Mouse (Mus musculus): ENCODE measurements around the gene Fermt1. TPM values are rescaled to one million over a fixed set of nuclear protein-coding genes. Genes with fewer than 3 reads are reported as not detected.

Fermt1 gene
- polyA plus RNA-seq, 1 experiment from 2014 or later, result 69.7 TPM

DNA sequence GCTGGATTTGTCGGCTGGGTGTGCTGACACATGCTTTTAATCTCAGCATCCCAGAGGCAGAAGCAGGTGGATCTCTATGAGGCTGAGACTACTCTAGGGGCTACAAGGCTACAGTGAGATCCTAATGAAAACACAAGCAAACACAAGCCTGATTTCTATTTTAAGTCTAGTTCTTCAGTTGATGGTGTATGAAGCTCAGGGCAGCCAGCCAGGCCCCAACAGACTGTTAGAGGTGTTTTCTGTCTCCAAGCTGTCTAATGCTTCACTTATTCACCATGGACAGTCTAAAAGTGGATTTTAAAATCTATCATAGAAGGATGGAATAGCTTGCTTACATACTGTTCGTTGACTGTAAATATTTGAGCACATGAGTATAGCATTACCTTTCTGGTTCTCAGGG, 84.2 kb downstream of the Fermt1 start:
- ATAC-seq, result no peak
- no peaks in the 10 kb centered on the region for H3K4me1 ChIP-seq (replicated peaks; ENCODE audit: control insufficient read depth, insufficient read depth, low read length)

DNA sequence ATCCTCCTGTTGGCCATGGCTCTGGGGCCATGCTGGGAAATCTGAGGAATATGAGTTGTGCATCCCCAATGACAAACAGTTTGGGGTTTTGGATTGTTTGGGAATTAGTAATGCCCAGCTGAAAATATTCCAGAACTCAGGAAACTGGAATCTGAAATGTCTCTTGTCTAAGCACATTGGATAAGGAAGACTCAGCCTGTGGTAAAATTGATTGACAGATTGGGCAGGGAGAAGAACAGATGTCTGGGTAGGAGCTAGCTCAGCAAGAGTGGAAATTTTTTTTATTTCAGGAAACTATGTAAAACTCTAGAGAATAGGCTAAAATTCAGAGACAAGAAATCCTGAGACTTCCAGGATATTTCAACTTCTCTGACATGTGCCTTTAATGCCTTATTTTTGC, 85.3 kb downstream of the Fermt1 start:
- H3K27ac ChIP-seq (ENCODE audit: low read depth, low read length), result no peak overlapping the region
- no peak overlapping the region for H3K4me2 ChIP-seq (replicated peaks; ENCODE audit: low read depth)
- no peak for ATAC-seq
- peaks cover 17% of the 10 kb centered on the region; the same call in 1 of the 2 replicates for H3K36me3 ChIP-seq (ENCODE audit: control insufficient read depth, insufficient read depth)
- no peaks in the 10 kb centered on the region for H3K4me1 ChIP-seq (replicated peaks; ENCODE audit: control insufficient read depth, insufficient read depth, low read length)
- H3K27me3 ChIP-seq (replicated peaks; ENCODE audit: control insufficient read depth, insufficient read depth, low read length), result no peaks in the 10 kb centered on the region
- no peak overlapping the region for H3K4me3 ChIP-seq (ENCODE audit: low read depth, low read length)
- H3K9me3 ChIP-seq (ENCODE audit: control insufficient read depth), result no peaks in the 10 kb centered on the region
- H3K9ac ChIP-seq (ENCODE audit: low read depth, low read length), result no peak overlapping the region
- no peak for TF ChIP-seq CTCF (IDR thresholded peaks at IDR 0.05; ENCODE audit: low read depth)

More for the DNA sequence above, 84.2 kb downstream of the Fermt1 start:
- no peak overlapping the region for H3K9ac ChIP-seq (ENCODE audit: low read depth, low read length)
- 80% methylated on average over 2 of the region's 2 CpGs for WGBS
- H3K4me2 ChIP-seq (replicated peaks; ENCODE audit: low read depth), result no peak overlapping the region
- H3K9me3 ChIP-seq (ENCODE audit: control insufficient read depth), result no peaks in the 10 kb centered on the region
- no peak overlapping the region for H3K4me3 ChIP-seq (ENCODE audit: low read depth, low read length)
- no peaks in the 10 kb centered on the region for H3K27me3 ChIP-seq (replicated peaks; ENCODE audit: control insufficient read depth, insufficient read depth, low read length)
- no peak overlapping the region for H3K27ac ChIP-seq (ENCODE audit: low read depth, low read length)
- H3K36me3 ChIP-seq (ENCODE audit: control insufficient read depth, insufficient read depth), result peaks cover 22% of the 10 kb centered on the region; the same call in 1 of the 2 replicates
- TF ChIP-seq CTCF (IDR thresholded peaks at IDR 0.05; ENCODE audit: low read depth), result no peak

DNA sequence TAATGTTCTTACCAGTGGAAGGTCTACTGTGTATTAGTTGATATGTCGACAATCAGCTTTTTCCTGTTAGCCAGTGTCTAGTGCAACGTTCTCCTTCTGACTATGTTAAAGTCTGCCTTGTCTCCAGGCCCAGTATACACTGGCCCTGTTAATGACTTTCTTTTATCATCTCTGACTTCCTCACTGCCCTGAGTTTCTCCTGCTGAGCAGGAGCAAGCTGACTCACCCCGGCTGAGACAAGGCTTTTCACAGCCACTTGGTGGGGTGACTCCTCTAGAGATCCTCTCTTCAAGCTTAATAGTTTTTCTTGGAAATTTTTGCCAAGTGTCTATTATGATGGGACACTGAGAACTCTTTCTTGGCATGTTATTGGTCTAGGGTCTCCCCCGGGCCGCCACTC, 89.4 kb downstream of the Fermt1 start:
- peak; percentile 51; the same call in 1 of the 2 replicates for ATAC-seq
- H3K27ac ChIP-seq (ENCODE audit: low read depth, low read length), result no peak overlapping the region
- no peaks in the 10 kb centered on the region for H3K27me3 ChIP-seq (replicated peaks; ENCODE audit: control insufficient read depth, insufficient read depth, low read length)
- TF ChIP-seq CTCF (IDR thresholded peaks at IDR 0.05; ENCODE audit: low read depth), result 0 out of 2 replicates have a peak, but pooled peaks have one; percentile 7
- H3K4me1 ChIP-seq (replicated peaks; ENCODE audit: control insufficient read depth, insufficient read depth, low read length), result no peaks in the 10 kb centered on the region
- H3K4me2 ChIP-seq (replicated peaks; ENCODE audit: low read depth), result no peak overlapping the region
- peaks cover 8% of the 10 kb centered on the region; the same call in 1 of the 2 replicates for H3K36me3 ChIP-seq (ENCODE audit: control insufficient read depth, insufficient read depth)
- no peak overlapping the region for H3K4me3 ChIP-seq (ENCODE audit: low read depth, low read length)
- H3K9me3 ChIP-seq (ENCODE audit: control insufficient read depth), result no peaks in the 10 kb centered on the region
- WGBS, result 62% methylated on average over 5 of the region's 5 CpGs
- no peak overlapping the region for H3K9ac ChIP-seq (ENCODE audit: low read depth, low read length)

Other genes starting within 250 kb of the Fermt1 start
- gene Chgb, start 164.6 kb downstream of the Fermt1 start, polyA plus RNA-seq (2015; fragmentation: Nextera tagmentation; extraction: Ambion mirVana), result 46.3 and 47.0 TPM in 2 replicates
- 35.5 and 38.4 TPM in 2 replicates for gene Trmt6, start 129.9 kb downstream of the Fermt1 start, polyA plus RNA-seq (2015; fragmentation: Nextera tagmentation; extraction: Ambion mirVana)
- gene Mcm8, start 129.8 kb downstream of the Fermt1 start, polyA plus RNA-seq (2015; fragmentation: Nextera tagmentation; extraction: Ambion mirVana), result 2.5 and 3.5 TPM in 2 replicates
- 36.6 and 39.0 TPM in 2 replicates for gene Crls1, start 99.2 kb downstream of the Fermt1 start, polyA plus RNA-seq (2015; fragmentation: Nextera tagmentation; extraction: Ambion mirVana)
- gene Lrrn4, start 65.0 kb downstream of the Fermt1 start, polyA plus RNA-seq (2015; fragmentation: Nextera tagmentation; extraction: Ambion mirVana), result 9.5 and 9.8 TPM in 2 replicates